8 mouse cellular contexts compared by ENCODE assay signal in the genomic region with DNA sequence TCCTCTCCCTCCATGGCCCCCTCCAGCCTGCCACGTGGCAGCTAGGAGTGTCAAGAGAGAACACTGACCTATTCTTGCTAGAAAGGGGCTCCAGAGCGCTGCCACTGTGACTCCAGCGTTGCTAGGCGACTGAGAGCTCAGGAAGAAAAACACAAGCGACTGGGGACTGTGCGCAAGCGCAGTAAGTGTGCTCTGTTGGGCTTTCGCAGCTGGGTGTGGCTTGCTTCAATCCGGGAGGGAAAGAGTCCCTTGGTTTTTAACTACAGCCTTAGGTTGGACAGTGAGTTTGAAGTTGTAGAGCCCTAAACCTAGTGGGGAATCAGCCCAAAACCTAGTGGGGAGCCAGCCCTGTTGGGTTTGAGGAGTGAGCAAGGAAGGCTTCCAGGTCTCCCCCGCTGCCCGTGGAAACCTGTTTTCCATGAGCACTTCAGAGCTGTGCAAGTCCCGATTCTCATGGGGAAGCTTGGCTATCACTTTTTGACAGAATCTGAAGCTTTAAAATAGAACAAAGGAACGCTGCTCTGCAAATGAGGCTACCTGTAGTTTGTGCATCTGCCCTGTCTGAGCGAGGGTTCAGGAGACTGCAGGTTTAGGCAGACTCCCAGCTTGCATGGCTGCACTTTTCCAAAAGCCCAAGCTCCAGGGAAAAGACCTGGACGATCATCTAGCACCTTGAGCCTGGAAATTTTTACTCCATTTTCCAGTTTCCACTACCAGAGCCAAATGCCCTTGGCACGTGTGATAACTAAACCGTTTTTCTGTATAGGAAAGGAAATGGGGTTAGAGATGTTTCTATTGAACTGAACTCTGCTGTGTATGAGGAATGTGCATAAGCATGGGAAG. TPM values are rescaled to one million over a fixed set of nuclear protein-coding genes. Genes with fewer than 3 reads are reported as not detected.
A peak's percentile ranks its signal among the peaks of the same experiment; 100 is the strongest.
DNase-seq lines count a peak whose midpoint lies in the region; ATAC-seq and TF ChIP-seq lines count a peak whose summit lies in the region.

4930505A04Rik (minus strand) TSS at position 77 of the 843 bp plus-strand sequence.

- DNase-seq in thymus, adult 18-20 months: peak; percentile 3 to 9
- DNase-seq in thymus, postnatal 25 days: no peak
- peak; percentile 82 for DNase-seq in fibroblast of lung, adult 2 months (ENCODE audit: low read depth)
- peak; percentile 97 for DNase-seq in kidney, postnatal 0 days (ENCODE audit: low spot score)
- peak; percentile 74 for DNase-seq in liver

- no peaks in the 10 kb centered on the region for H3K36me3 ChIP-seq in heart, embryonic 13.5 days
- H3K36me3 ChIP-seq in kidney, postnatal 0 days (ENCODE audit: insufficient read depth, low read length): no peaks in the 10 kb centered on the region
- H3K36me3 ChIP-seq in myocyte (ENCODE audit: control insufficient read depth, insufficient read depth): no peaks in the 10 kb centered on the region
- no peaks in the 10 kb centered on the region for H3K36me3 ChIP-seq in testis, adult 2 months (ENCODE audit: control insufficient read depth, insufficient read depth, low read length)

- H3K9me3 ChIP-seq in heart, embryonic 13.5 days: no peaks in the 10 kb centered on the region
- no peaks in the 10 kb centered on the region for H3K9me3 ChIP-seq in kidney, postnatal 0 days (replicated peaks; ENCODE audit: low read length)

- H3K4me2 ChIP-seq in heart, embryonic 13.5 days: peak within 1 kb of the TSS; percentile 80
- H3K4me2 ChIP-seq in kidney, postnatal 0 days (ENCODE audit: low read length): peak within 1 kb of the TSS; percentile 69
- peak within 1 kb of the TSS; percentile 81 for H3K4me2 ChIP-seq in myocyte (ENCODE audit: low read depth)

- WGBS in heart, embryonic 13.5 days: 4% methylated on average over 17 of the region's 17 CpGs
- WGBS in kidney, postnatal 0 days: 4% methylated on average over 17 of the region's 17 CpGs

- H3K27me3 ChIP-seq in heart, embryonic 13.5 days (replicated peaks): no peaks in the 10 kb centered on the region
- H3K27me3 ChIP-seq in kidney, postnatal 0 days (ENCODE audit: insufficient read depth, low read length): no peaks in the 10 kb centered on the region
- no peaks in the 10 kb centered on the region for H3K27me3 ChIP-seq in myocyte (ENCODE audit: control insufficient read depth, insufficient read depth, insufficient read length)
- no peaks in the 10 kb centered on the region for H3K27me3 ChIP-seq in testis, adult 2 months (ENCODE audit: control insufficient read depth, insufficient read depth, low read length)

- H3K27ac ChIP-seq in heart, embryonic 13.5 days (replicated peaks): peak within 1 kb of the TSS; percentile 87
- peak within 1 kb of the TSS; percentile 38 for H3K27ac ChIP-seq in kidney, postnatal 0 days
- peak within 1 kb of the TSS; percentile 74 for H3K27ac ChIP-seq in testis, adult 2 months (ENCODE audit: control insufficient read depth, insufficient read depth, low read depth, low read length)

- H3K4me3 ChIP-seq in heart, embryonic 13.5 days: peak within 1 kb of the TSS; percentile 54
- H3K4me3 ChIP-seq in kidney, postnatal 0 days (replicated peaks; ENCODE audit: low read depth, low read length): peak within 1 kb of the TSS; percentile 34
- peak within 1 kb of the TSS; percentile 16 for H3K4me3 ChIP-seq in myocyte
- H3K4me3 ChIP-seq in testis, adult 2 months (ENCODE audit: control insufficient read depth, low read depth, low read length): peak within 1 kb of the TSS; percentile 94

- H3K79me2 ChIP-seq in myocyte (ENCODE audit: control insufficient read depth, insufficient read depth): no peaks in the 10 kb centered on the region

- H3ac ChIP-seq in myocyte (ENCODE audit: control insufficient read depth, insufficient read length): no peak within 1 kb of the TSS

- H3K4me1 ChIP-seq in heart, embryonic 13.5 days: peaks cover 23% of the 10 kb centered on the region
- H3K4me1 ChIP-seq in kidney, postnatal 0 days (replicated peaks; ENCODE audit: insufficient read depth, low read length): no peaks in the 10 kb centered on the region
- peaks cover 6% of the 10 kb centered on the region for H3K4me1 ChIP-seq in testis, adult 2 months (ENCODE audit: control insufficient read depth, insufficient read depth, low read length)

- peak within 1 kb of the TSS; percentile 81 for H3K9ac ChIP-seq in heart, embryonic 13.5 days
- peak within 1 kb of the TSS; percentile 59 for H3K9ac ChIP-seq in kidney, postnatal 0 days (ENCODE audit: low read depth, low read length)

- ATAC-seq in heart, embryonic 13.5 days (ENCODE audit: extremely low read depth, insufficient number of reproducible peaks, low FRiP score, low TSS enrichment): peak; percentile 87; the same call in 1 of the 2 replicates
- peak; percentile 93 for ATAC-seq in kidney, postnatal 0 days (replicated peaks; ENCODE audit: low FRiP score, low read depth)

- TF ChIP-seq POLR2A in myocyte (IDR thresholded peaks at IDR 0.05; ENCODE audit: insufficient read length, low read depth): no peak
- TF ChIP-seq POLR2A in testis, adult 2 months (IDR thresholded peaks at IDR 0.05; ENCODE audit: control insufficient read depth, low read depth, low read length): peak; percentile 72; the same call in 1 of the 2 replicates

- no peak for TF ChIP-seq CTCF in kidney, postnatal 0 days (IDR thresholded peaks at IDR 0.05; ENCODE audit: low read depth)
- TF ChIP-seq CTCF in testis, adult 2 months (IDR thresholded peaks at IDR 0.05; ENCODE audit: control insufficient read depth, insufficient read depth, insufficient replicate concordance, low read depth, low read length): no peak

TF ChIP-seq in myocyte, 11 proteins besides CTCF, POLR2A, EP300 and RAD21:
- TF ChIP-seq REST (IDR thresholded peaks at IDR 0.05; ENCODE audit: insufficient read depth, insufficient read length) (no peak), TCF3 (IDR thresholded peaks at IDR 0.05; ENCODE audit: insufficient read length, low read depth) (no peak), USF1 (IDR thresholded peaks at IDR 0.05; ENCODE audit: low read depth) (no peak), SRF (IDR thresholded peaks at IDR 0.05; ENCODE audit: control insufficient read depth, insufficient read length, low read depth) (no peak), TCF12 (IDR thresholded peaks at IDR 0.05; ENCODE audit: insufficient read depth, poor library complexity, severe bottlenecking) (no peak), CEBPB (IDR thresholded peaks at IDR 0.05; ENCODE audit: insufficient read depth, poor library complexity, severe bottlenecking) (no peak), MYOD1 (IDR thresholded peaks at IDR 0.05; ENCODE audit: control insufficient read depth in 1 of 3, insufficient read length in 2 of 3, low read depth in 2 of 3) (no peak), POLR2AphosphoS2 (IDR thresholded peaks at IDR 0.05; ENCODE audit: insufficient read length, low read depth) (no peak), MYOG (IDR thresholded peaks at IDR 0.05; ENCODE audit: control insufficient read depth in 1 of 3, insufficient read depth in 1 of 3, insufficient read length in 2 of 3, low read depth in 2 of 3) (no peak), E2F4 (IDR thresholded peaks at IDR 0.05; ENCODE audit: insufficient read depth) (no peak), MAX (IDR thresholded peaks at IDR 0.05; ENCODE audit: low read depth) (no peak)

RNA-seq across cellular contexts. Expression of gene 4930505A04Rik, which starts in this region (rescaled TPM):
- polyA plus RNA-seq in heart, embryonic 13.5 days (2015; fragmentation: Nextera tagmentation; extraction: Ambion mirVana): 0.22 TPM in 1 of 2 replicates, not detected in the other
- polyA plus RNA-seq in kidney, postnatal 0 days (2015; fragmentation: Nextera tagmentation; extraction: Ambion mirVana): 0.14 TPM in 1 of 2 replicates, not detected in the other
- polyA plus RNA-seq in myocyte (2012; fragmentation: generic; extraction: Trizol): 0.08 TPM
- 61.7 and 84.5 TPM in 2 replicates for polyA plus RNA-seq in testis, adult 2 months (2012; rRNA removed)

Comparison
In these comparisons a context has a peak if more than half of its experiments do, and no peak if none do; other contexts are left out.
1. RNA of gene 4930505A04Rik (polyA plus RNA-seq): 61.7 to 84.5 TPM in testis, adult 2 months; 0.08 TPM in myocyte (single experiment), 0.22 TPM in heart, embryonic 13.5 days and 0.14 TPM in kidney, postnatal 0 days; every median in the first group is over 10 times any median in the second.
2. Peak in ATAC-seq, H3K4me3 ChIP-seq, H3K27ac ChIP-seq, H3K9ac ChIP-seq and H3K4me2 ChIP-seq in heart, embryonic 13.5 days; RNA of the gene not detected or under 1 TPM.
3. Peak in DNase-seq, ATAC-seq, H3K4me3 ChIP-seq, H3K27ac ChIP-seq, H3K9ac ChIP-seq and H3K4me2 ChIP-seq in kidney, postnatal 0 days; RNA of the gene not detected or under 1 TPM.
4. H3K4me3 ChIP-seq: peak in every context shown above with its lines; median percentile 94 in testis, adult 2 months; 54 in heart, embryonic 13.5 days; 34 in kidney, postnatal 0 days; 16 in myocyte.
5. Peak in every context shown above with its lines, with median percentiles within 50 percentile points of each other: H3K27ac ChIP-seq and H3K4me2 ChIP-seq.